Mouse (Mus musculus): ENCODE results near the gene Lin7a. TPM values are rescaled to one million over a fixed set of nuclear protein-coding genes. Genes with fewer than 3 reads are reported as not detected.

Gene Lin7a
- polyA plus RNA-seq, 1 experiment: not detected

DNA sequence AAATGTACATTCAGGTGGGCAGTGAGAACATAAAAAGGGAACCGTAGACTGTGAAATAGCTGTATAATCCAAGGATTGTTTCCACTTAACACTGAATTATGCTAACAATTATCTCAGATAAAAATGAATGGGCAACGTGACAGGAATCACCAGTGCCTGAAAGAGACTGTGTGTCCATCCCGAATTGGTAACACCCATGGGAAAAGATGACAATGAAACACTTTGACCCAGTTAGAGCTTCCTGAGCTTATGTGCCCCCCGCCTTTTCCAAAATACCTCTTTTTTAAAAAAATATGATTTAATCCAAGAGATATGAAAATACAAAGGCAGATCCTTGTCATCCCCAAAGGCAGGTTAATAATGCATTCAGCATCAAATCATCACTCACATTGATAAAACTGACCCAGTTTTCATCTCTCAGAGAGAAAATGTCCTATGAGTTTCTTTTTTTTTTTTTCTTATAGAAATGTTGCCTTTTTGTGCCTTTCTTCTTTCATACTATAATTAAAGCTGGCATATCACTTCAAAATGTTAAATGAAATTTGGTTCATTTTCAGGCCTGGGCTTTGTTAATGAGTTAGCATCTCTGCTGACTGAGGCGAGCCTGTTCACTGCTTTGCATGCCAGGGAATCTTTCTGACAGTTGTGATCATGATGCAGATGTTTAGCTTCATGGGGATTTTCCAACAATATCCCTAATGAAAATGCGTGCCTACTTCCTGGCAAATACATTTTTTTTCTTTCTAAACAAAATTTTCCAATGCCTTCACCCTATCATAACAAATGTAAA lies 80.4 kb downstream of the Lin7a start:
- Histone ChIP-seq H3K27ac (ENCODE audit: insufficient read depth, low read depth, low read length) (no peak overlapping the region), H3K4me3 (ENCODE audit: insufficient read depth, low read length) (no peak overlapping the region), H3K4me1 (ENCODE audit: control insufficient read depth, insufficient read depth, low read length) (no peaks in the 10 kb centered on the region)
- TF ChIP-seq POLR2A (IDR thresholded peaks at IDR 0.05; ENCODE audit: borderline replicate concordance, low read depth, low read length) (no peak), CTCF (IDR thresholded peaks at IDR 0.05; ENCODE audit: low read depth, low read length) (no peak)

DNA sequence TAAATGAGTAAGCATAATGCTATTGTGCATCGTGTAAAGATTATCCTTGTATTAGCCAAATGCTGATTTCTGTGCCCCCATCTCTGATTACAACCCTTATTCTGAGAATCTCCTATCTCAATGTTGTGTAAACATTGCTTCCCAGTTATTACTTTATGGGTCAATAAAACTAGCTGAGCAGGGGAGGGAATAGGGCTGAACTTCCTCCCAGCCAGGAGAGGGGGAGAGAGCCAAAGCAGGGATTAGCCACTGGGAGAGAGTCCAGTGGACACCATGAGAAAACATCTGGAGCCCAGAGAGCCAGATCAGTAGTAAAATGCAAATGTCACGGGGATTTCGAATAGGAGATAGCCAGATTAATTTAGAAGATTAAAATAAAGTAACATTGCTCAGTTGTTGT lies 82.0 kb downstream of the Lin7a start:
- TF ChIP-seq CTCF (IDR thresholded peaks at IDR 0.05; ENCODE audit: low read depth, low read length) (no peak), POLR2A (IDR thresholded peaks at IDR 0.05; ENCODE audit: borderline replicate concordance, low read depth, low read length) (no peak)
- H3K27ac ChIP-seq (ENCODE audit: insufficient read depth, low read depth, low read length): no peak overlapping the region
- H3K4me3 ChIP-seq (ENCODE audit: insufficient read depth, low read length): no peak overlapping the region

DNA sequence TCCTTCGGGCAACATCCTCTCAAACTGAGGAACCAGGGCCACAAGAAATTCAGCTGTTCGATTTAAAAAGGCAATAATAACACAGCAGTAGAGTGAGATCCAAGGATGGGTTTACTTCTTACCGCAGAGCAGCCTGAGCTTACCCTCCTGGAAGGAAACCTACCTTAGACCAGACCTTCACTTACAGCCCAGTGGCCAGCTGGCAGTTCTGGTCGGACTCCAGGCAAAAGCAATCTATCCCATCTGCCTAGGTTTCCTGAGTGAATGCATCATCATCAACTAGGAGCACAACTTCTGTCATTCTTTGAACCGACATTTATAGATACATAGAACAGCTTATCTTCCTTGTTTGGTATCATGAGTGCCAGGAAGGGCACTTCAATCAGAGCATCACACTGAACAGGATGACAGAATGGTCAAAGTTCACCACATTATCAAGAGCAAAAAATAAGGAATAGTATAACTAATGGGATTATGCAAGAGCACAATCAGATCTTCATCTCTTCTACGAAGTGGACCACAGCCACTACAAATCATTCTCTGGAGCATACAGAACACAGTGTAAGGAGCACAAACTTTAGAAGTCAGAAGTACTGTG lies 87.1 kb downstream of the Lin7a start:
- no peaks in the 10 kb centered on the region for H3K4me1 ChIP-seq (ENCODE audit: control insufficient read depth, insufficient read depth, low read length)
- TF ChIP-seq POLR2A (IDR thresholded peaks at IDR 0.05; ENCODE audit: borderline replicate concordance, low read depth, low read length) (no peak), CTCF (IDR thresholded peaks at IDR 0.05; ENCODE audit: low read depth, low read length) (no peak)
- no peak overlapping the region for H3K27ac ChIP-seq (ENCODE audit: insufficient read depth, low read depth, low read length)
- no peak overlapping the region for H3K4me3 ChIP-seq (ENCODE audit: insufficient read depth, low read length)

More for the DNA sequence above, 82.0 kb downstream of the Lin7a start:
- no peaks in the 10 kb centered on the region for H3K4me1 ChIP-seq (ENCODE audit: control insufficient read depth, insufficient read depth, low read length)

DNA sequence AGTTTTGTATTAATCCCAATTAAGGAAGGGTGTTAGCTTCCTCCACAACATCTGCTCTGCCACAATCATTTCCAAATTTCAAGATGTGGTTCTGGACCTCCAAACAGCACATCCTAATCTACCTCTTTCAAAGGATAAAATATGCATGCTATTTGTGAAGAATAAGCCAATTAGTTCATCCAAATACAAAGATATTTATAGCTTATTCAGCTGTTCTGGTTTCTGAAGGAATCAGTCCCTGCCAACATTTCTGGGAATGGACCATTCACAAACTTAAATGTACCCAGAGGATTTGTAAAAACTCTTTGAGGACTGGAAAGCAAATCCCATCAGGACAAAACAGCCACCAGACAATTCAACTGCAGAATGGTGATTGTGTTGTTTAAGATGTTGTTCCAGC lies 87.8 kb downstream of the Lin7a start:
- no peak for TF ChIP-seq CTCF (IDR thresholded peaks at IDR 0.05; ENCODE audit: low read depth, low read length)
- no peak for TF ChIP-seq POLR2A (IDR thresholded peaks at IDR 0.05; ENCODE audit: borderline replicate concordance, low read depth, low read length)
- Histone ChIP-seq H3K4me1 (ENCODE audit: control insufficient read depth, insufficient read depth, low read length) (no peaks in the 10 kb centered on the region), H3K27ac (ENCODE audit: insufficient read depth, low read depth, low read length) (no peak overlapping the region), H3K4me3 (ENCODE audit: insufficient read depth, low read length) (no peak overlapping the region)

DNA sequence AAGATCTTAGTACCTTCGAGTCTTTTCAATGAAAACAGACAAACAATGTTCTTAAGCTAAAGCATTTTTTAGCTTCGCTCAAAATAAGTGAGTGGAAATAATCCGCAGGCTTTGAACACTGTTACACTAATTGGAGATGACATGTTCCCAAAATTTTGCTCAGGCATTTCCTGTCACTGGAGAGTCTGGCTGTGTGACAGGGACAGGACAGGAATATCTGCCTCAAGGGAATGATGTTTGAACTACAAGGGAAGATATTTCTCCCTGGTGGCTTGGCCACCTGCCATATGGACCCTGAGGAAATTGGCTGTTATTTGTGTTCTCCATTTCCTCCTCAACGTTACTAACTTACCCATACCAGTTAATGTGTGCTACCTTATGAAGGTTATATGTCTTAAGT lies 90.1 kb downstream of the Lin7a start:
- Histone ChIP-seq H3K4me1 (ENCODE audit: control insufficient read depth, insufficient read depth, low read length) (no peaks in the 10 kb centered on the region), H3K27ac (ENCODE audit: insufficient read depth, low read depth, low read length) (no peak overlapping the region), H3K4me3 (ENCODE audit: insufficient read depth, low read length) (no peak overlapping the region)
- TF ChIP-seq POLR2A (IDR thresholded peaks at IDR 0.05; ENCODE audit: borderline replicate concordance, low read depth, low read length): no peak
- no peak for TF ChIP-seq CTCF (IDR thresholded peaks at IDR 0.05; ENCODE audit: low read depth, low read length)

GRCm38 (mm10) chr10:107362026-107362425 lies 90.5 kb downstream of the Lin7a start:
- no peak overlapping the region for H3K4me3 ChIP-seq (ENCODE audit: insufficient read depth, low read length)
- H3K27ac ChIP-seq (ENCODE audit: insufficient read depth, low read depth, low read length): no peak overlapping the region
- no peaks in the 10 kb centered on the region for H3K4me1 ChIP-seq (ENCODE audit: control insufficient read depth, insufficient read depth, low read length)
- TF ChIP-seq POLR2A (IDR thresholded peaks at IDR 0.05; ENCODE audit: borderline replicate concordance, low read depth, low read length) (no peak), CTCF (IDR thresholded peaks at IDR 0.05; ENCODE audit: low read depth, low read length) (no peak)

- Histone ChIP-seq H3K4me3 (ENCODE audit: insufficient read depth, low read length) (no peak overlapping the region), H3K27ac (ENCODE audit: insufficient read depth, low read depth, low read length) (no peak overlapping the region), H3K4me1 (ENCODE audit: control insufficient read depth, insufficient read depth, low read length) (no peaks in the 10 kb centered on the region)
- TF ChIP-seq CTCF (IDR thresholded peaks at IDR 0.05; ENCODE audit: low read depth, low read length) (no peak), POLR2A (IDR thresholded peaks at IDR 0.05; ENCODE audit: borderline replicate concordance, low read depth, low read length) (no peak)
These were observed 91.7 kb downstream of the Lin7a start for GRCm38 (mm10) chr10:107363049-107363816.

DNA sequence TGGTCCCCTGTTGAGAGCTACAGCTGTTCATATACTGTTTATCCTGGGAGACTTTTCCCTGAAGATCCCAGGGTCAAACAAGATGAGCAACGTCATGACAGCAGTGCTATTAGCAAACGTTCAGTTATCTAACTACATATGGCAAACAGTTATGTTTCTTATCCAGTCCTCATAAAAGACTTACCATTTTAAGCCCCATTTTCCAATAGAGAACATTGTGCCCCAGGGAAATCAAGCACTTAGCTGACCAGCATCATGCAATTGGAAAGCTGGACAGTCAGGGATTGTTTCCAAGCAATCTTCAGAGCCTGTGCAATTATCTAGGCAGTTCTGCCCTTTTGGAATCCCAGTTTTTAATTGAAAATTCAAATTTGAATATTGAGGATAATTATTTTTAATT lies 105.7 kb downstream of the Lin7a start:
- no peaks in the 10 kb centered on the region for H3K4me1 ChIP-seq (ENCODE audit: control insufficient read depth, insufficient read depth, low read length)
- TF ChIP-seq CTCF (IDR thresholded peaks at IDR 0.05; ENCODE audit: low read depth, low read length) (no peak), POLR2A (IDR thresholded peaks at IDR 0.05; ENCODE audit: borderline replicate concordance, low read depth, low read length) (no peak)
- H3K27ac ChIP-seq (ENCODE audit: insufficient read depth, low read depth, low read length): no peak overlapping the region
- no peak overlapping the region for H3K4me3 ChIP-seq (ENCODE audit: insufficient read depth, low read length)

- Histone ChIP-seq H3K27ac (ENCODE audit: insufficient read depth, low read depth, low read length) (no peak overlapping the region), H3K4me3 (ENCODE audit: insufficient read depth, low read length) (no peak overlapping the region), H3K4me1 (ENCODE audit: control insufficient read depth, insufficient read depth, low read length) (no peaks in the 10 kb centered on the region)
- no peak for TF ChIP-seq POLR2A (IDR thresholded peaks at IDR 0.05; ENCODE audit: borderline replicate concordance, low read depth, low read length)
- no peak for TF ChIP-seq CTCF (IDR thresholded peaks at IDR 0.05; ENCODE audit: low read depth, low read length)
These were observed 109.8 kb downstream of the Lin7a start for GRCm38 (mm10) chr10:107381143-107381746.

Data from bone marrow macrophage, adult 2 months (primary cell).